Mouse (Mus musculus) midbrain, embryonic 16.5 days (tissue): Measurements from ENCODE around the gene Cdiptos. TPM values are rescaled to one million over a fixed set of nuclear protein-coding genes. Genes with fewer than 3 reads are reported as not detected.

Experiments
- ATAC-seq: fragments of 200-750 bp; cut with Nextera tagmentation; 2 replicates; pipeline ENCODE4 v1.8.0; 2017; ENCODE audit warnings: moderate TSS enrichment
- H3K27ac ChIP-seq: fragments of 300-500 bp; sonication (generic); 2 replicates; pipeline ENCODE4 v1.5.1; 2014; ENCODE audit warnings: mild to moderate bottlenecking, low read length, mixed read lengths
- H3K27me3 ChIP-seq: fragments of 300-500 bp; sonication (generic); 2 replicates; pipeline ENCODE4 v1.6.1; 2014; ENCODE audit warnings: low read depth, low read length, mixed read lengths; ENCODE audit not compliant: control insufficient read depth, insufficient read depth
- H3K36me3 ChIP-seq: fragments of 300-500 bp; sonication (generic); 2 replicates; pipeline ENCODE4 v1.6.1; 2014; ENCODE audit warnings: mild to moderate bottlenecking, low read length, moderate library complexity, mixed read lengths; ENCODE audit not compliant: control insufficient read depth, insufficient read depth
- H3K4me1 ChIP-seq: fragments of 300-500 bp; sonication (generic); 2 replicates; pipeline ENCODE4 v1.6.1; 2014; ENCODE audit warnings: mild to moderate bottlenecking, low read length, mixed read lengths; ENCODE audit not compliant: control insufficient read depth, insufficient read depth
- H3K4me2 ChIP-seq: fragments of 300-500 bp; sonication (generic); 2 replicates; pipeline ENCODE4 v1.6.1; 2014; ENCODE audit warnings: mild to moderate bottlenecking, low read length, mixed read lengths
- H3K4me3 ChIP-seq: fragments of 300-500 bp; sonication (generic); 2 replicates; pipeline ENCODE4 v1.5.1; 2014; ENCODE audit warnings: low read depth, mild to moderate bottlenecking, low read length, moderate library complexity, mixed read lengths
- H3K9ac ChIP-seq: fragments of 300-500 bp; sonication (generic); 2 replicates; pipeline ENCODE4 v1.6.1; 2014; ENCODE audit warnings: low read depth, low read length, mixed read lengths
- H3K9me3 ChIP-seq: fragments of 300-500 bp; sonication (generic); replicated peaks from 2 replicates; pipeline ENCODE4 v1.6.1; 2014; ENCODE audit warnings: mild to moderate bottlenecking, low read length, mixed read lengths; ENCODE audit not compliant: control insufficient read depth, poor library complexity, severe bottlenecking
- WGBS: fragments of 180-500 bp; shearing (Covaris S2); extraction: QIAGEN DNeasy Blood & Tissue Kit; methylation state at CpG from one replicate; pipeline ENCODE4 v1.1.7; 2014; 5-methylcytosine and 5-hydroxymethylcytosine counted together
- polyA plus RNA-seq: library from polyadenylated mRNA; unstranded; fragments of >200 nt; fragmentation: Nextera tagmentation; extraction: Ambion mirVana; gene quantifications from 2 replicates; pipeline ENCODE4 v1.2.1, GENCODE M21; 2015

Cdiptos gene
- polyA plus RNA-seq, 1 experiment from 2014 or later: 0.69 TPM

DNA sequence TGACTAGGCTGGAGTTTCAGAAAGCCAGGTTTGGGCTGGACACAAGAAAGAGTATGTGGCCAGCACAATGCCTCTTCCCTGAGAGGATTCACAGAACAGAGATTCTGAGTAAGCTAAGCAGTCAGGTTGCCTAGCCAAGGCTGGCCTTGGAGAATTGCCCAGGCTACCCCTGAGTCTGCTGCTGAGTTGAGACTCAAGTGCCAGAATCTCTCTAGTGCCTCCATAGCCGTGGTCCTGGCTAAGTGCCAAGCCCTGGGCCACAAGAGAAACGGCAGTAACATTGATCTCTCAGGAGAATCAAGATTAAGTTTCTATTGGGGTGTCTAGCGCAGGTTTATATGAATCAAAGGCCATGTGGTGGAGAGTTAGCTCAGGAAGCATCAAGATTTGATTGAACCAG is 10.3 kb downstream of the Cdiptos start:
- no peak overlapping the region for H3K9ac ChIP-seq
- WGBS: 55% methylated on average over 3 of the region's 3 CpGs
- H3K36me3 ChIP-seq: peaks cover 61% of the 10 kb centered on the region
- H3K9me3 ChIP-seq: no peaks in the 10 kb centered on the region
- H3K27ac ChIP-seq: no peak overlapping the region
- H3K27me3 ChIP-seq: peaks cover 3% of the 10 kb centered on the region
- no peak overlapping the region for H3K4me2 ChIP-seq
- H3K4me1 ChIP-seq: no peaks in the 10 kb centered on the region
- no peak for ATAC-seq
- no peak overlapping the region for H3K4me3 ChIP-seq

DNA sequence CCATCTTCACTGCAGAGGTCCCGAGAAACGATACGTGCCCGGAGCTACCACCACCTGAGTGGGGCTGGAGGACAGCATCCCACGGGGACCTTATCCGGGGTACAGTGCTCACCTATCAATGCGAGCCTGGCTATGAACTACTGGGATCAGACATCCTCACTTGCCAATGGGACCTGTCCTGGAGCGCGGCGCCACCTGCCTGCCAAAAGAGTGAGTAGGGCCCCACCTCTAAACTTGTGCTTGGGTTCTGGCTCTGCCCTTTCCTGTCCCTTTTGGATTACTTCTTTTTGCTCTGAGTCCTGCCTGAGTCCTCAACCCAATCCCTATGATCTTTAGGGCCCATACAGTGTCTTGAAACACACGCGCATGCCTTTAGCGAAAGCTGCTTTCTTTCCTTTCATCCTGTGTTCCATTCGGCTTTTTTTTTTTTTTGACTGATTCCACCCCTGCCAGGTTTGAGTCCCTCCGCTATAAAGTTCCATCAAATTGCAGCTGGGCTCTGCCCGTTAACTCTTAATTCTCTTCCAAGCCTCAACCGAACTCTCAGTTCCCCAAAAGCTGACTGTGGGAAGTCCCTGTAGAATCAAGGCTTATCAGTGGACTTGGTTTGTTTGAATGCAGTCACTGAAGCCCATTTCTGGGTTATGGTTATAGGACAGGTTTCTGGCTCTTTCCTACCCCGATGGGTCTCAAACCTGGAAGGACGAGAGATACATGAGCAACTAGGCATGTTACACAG is 12.2 kb downstream of the Cdiptos start:
- ATAC-seq: no peak
- H3K27ac ChIP-seq: no peak overlapping the region
- H3K27me3 ChIP-seq: peaks cover 3% of the 10 kb centered on the region
- H3K36me3 ChIP-seq: peaks cover 52% of the 10 kb centered on the region
- no peak overlapping the region for H3K4me2 ChIP-seq
- H3K4me1 ChIP-seq: no peaks in the 10 kb centered on the region
- H3K4me3 ChIP-seq: no peak overlapping the region
- H3K9ac ChIP-seq: no peak overlapping the region
- 27% methylated on average over 19 of the region's 19 CpGs for WGBS
- no peaks in the 10 kb centered on the region for H3K9me3 ChIP-seq

GRCm38 (mm10) chr7:126961965-126962364 is 13.9 kb downstream of the Cdiptos start:
- no peaks in the 10 kb centered on the region for H3K4me1 ChIP-seq
- peaks cover 3% of the 10 kb centered on the region for H3K27me3 ChIP-seq
- H3K9me3 ChIP-seq: no peaks in the 10 kb centered on the region
- H3K4me2 ChIP-seq: no peak overlapping the region
- H3K4me3 ChIP-seq: no peak overlapping the region
- H3K9ac ChIP-seq: no peak overlapping the region
- H3K27ac ChIP-seq: no peak overlapping the region
- ATAC-seq: no peak
- H3K36me3 ChIP-seq: peaks cover 43% of the 10 kb centered on the region
- WGBS: 91% methylated on average over 4 of the region's 4 CpGs

- H3K4me3 ChIP-seq: no peak overlapping the region
- 91% methylated on average over 5 of the region's 5 CpGs for WGBS
- no peaks in the 10 kb centered on the region for H3K4me1 ChIP-seq
- H3K4me2 ChIP-seq: no peak overlapping the region
- H3K36me3 ChIP-seq: peaks cover 38% of the 10 kb centered on the region
- peaks cover 3% of the 10 kb centered on the region for H3K27me3 ChIP-seq
- no peak for ATAC-seq
- no peak overlapping the region for H3K9ac ChIP-seq
- H3K27ac ChIP-seq: no peak overlapping the region
- H3K9me3 ChIP-seq: no peaks in the 10 kb centered on the region
Observed at GRCm38 (mm10) chr7:126961095-126961494, 14.8 kb downstream of the Cdiptos start.

GRCm38 (mm10) chr7:126959780-126960179 is 16.1 kb downstream of the Cdiptos start:
- no peak overlapping the region for H3K4me3 ChIP-seq
- H3K4me1 ChIP-seq: no peaks in the 10 kb centered on the region
- WGBS: 76% methylated on average over 9 of the region's 9 CpGs
- H3K27ac ChIP-seq: no peak overlapping the region
- ATAC-seq: no peak
- H3K9ac ChIP-seq: no peak overlapping the region
- H3K4me2 ChIP-seq: no peak overlapping the region
- no peaks in the 10 kb centered on the region for H3K9me3 ChIP-seq
- H3K27me3 ChIP-seq: peaks cover 3% of the 10 kb centered on the region
- H3K36me3 ChIP-seq: peaks cover 38% of the 10 kb centered on the region

- ATAC-seq: no peak
- 67% methylated on average over 3 of the region's 3 CpGs for WGBS
- H3K27ac ChIP-seq: no peak overlapping the region
Observed at GRCm38 (mm10) chr7:126955125-126955524, 20.8 kb downstream of the Cdiptos start.

DNA sequence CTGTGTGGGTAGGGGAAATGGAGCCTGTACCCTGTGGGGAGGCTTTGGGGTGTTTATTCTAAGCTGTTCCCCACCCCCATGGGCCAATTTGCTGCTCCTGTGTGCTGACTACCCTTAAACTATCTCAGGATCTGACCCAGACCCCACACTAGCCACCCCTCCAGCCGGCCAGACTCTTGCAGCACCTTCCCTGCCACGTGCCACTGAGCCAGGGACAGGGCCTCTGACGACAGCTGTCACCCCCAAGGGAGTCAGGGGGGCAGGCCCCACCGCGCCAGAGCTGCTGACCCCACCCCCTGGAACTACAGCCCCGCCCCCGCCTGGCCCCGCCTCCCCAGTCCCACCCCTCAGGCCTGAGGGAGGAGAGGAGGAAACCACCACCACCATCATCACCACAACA is 23.3 kb downstream of the Cdiptos start:
- Histone ChIP-seq H3K27me3 (no peaks in the 10 kb centered on the region), H3K9me3 (no peaks in the 10 kb centered on the region), H3K4me3 (peak overlapping the region; percentile 56), H3K9ac (peak overlapping the region; percentile 55), H3K4me1 (peaks cover 37% of the 10 kb centered on the region), H3K27ac (no peak overlapping the region), H3K36me3 (peaks cover 3% of the 10 kb centered on the region; the same call in 1 of the 2 replicates), H3K4me2 (peak overlapping the region; percentile 78)
- 0% methylated on average over 2 of the region's 8 CpGs for WGBS
- no peak for ATAC-seq

More at GRCm38 (mm10) chr7:126955125-126955524, 20.8 kb downstream of the Cdiptos start:
- peaks cover 22% of the 10 kb centered on the region for H3K4me1 ChIP-seq
- H3K36me3 ChIP-seq: peaks cover 17% of the 10 kb centered on the region
- H3K9ac ChIP-seq: no peak overlapping the region
- H3K27me3 ChIP-seq: no peaks in the 10 kb centered on the region
- H3K4me3 ChIP-seq: no peak overlapping the region
- H3K9me3 ChIP-seq: no peaks in the 10 kb centered on the region
- H3K4me2 ChIP-seq: no peak overlapping the region

DNA sequence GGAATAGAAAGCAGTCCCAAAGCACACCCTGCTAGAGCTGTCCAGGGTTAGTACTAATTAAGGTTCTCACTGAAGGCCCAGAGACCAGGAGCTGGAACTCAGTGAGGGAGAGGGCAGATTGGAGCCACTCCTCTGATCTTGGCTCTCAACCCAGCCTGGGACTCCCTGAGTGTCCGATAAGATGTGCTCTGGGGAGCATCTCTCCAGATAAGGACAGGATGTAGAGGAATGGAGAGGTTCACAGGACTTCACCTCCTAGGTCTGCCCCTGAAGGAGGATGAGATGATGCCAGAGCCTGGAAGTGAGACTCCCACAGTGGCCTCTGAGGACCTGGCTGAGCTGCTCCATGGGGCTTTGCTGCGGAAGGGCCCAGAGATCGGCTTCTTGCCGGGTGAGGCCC is 24.2 kb downstream of the Cdiptos start:
- Histone ChIP-seq H3K36me3 (peaks cover 3% of the 10 kb centered on the region; the same call in 1 of the 2 replicates), H3K4me3 (peak overlapping the region; percentile 56), H3K9me3 (no peaks in the 10 kb centered on the region), H3K27me3 (no peaks in the 10 kb centered on the region), H3K9ac (peak overlapping the region; percentile 71), H3K27ac (no peak overlapping the region), H3K4me1 (peaks cover 43% of the 10 kb centered on the region), H3K4me2 (peak overlapping the region; percentile 78)
- 26% methylated on average over 4 of the region's 4 CpGs for WGBS
- ATAC-seq: no peak
